Mouse (Mus musculus) heart, adult 18-20 months (tissue): ENCODE results near the gene Prss23. TPM values are rescaled to one million over a fixed set of nuclear protein-coding genes. Genes with fewer than 3 reads are reported as not detected.

Source experiments
- DNase-seq, 2 experiments: peaks; one replicate each; pipeline ENCODE4 v3.0.0; 2021 to 2022; ENCODE audit warnings: mixed read lengths in 1 of 2
- long read RNA-seq, 2 experiments: library from polyadenylated mRNA; stranded (forward); transcript quantifications; one replicate each; pipeline ENCODE4 v2.0.0; 2021
- total RNA-seq, 2 experiments: library from RNA; stranded (reverse); gene quantifications; 2 replicates each; pipeline ENCODE4 v1.2.3; 2021

Prss23 gene
- total RNA-seq, result 10 to 100 TPM; 20.3 to 23.0 TPM
- long read RNA-seq, experiment 1, transcript Prss23-201 (2 exons, 3,228 nt), result major isoform, 11 of 16 reads
- long read RNA-seq, experiment 1, partial matches to known transcripts, result 0 of 16 reads
- long read RNA-seq, experiment 1, other reads (novel, unspliced or antisense), result 1 of 16 reads
- long read RNA-seq, experiment 2, transcript Prss23-201 (2 exons, 3,228 nt), result major isoform, 9 of 12 reads
- long read RNA-seq, experiment 2, partial matches to known transcripts, result 0 of 12 reads
- long read RNA-seq, experiment 2, other reads (novel, unspliced or antisense), result 1 of 12 reads

- no peak for DNase-seq
These were observed at the start of gene Prss23 for GRCm38 (mm10) chr7:89526731-89527429. Prss23 (minus strand) TSS chr7:89527187.

GRCm38 (mm10) chr7:89576127-89576526 is 49.1 kb upstream of the Prss23 start:
- no peak for DNase-seq

GRCm38 (mm10) chr7:89564569-89564968 is 37.6 kb upstream of the Prss23 start:
- no peak for DNase-seq

GRCm38 (mm10) chr7:89563501-89563900 is 36.5 kb upstream of the Prss23 start:
- peak; percentile 77 to 83 for DNase-seq

GRCm38 (mm10) chr7:89562140-89562539 is 35.2 kb upstream of the Prss23 start:
- DNase-seq, result no peak

GRCm38 (mm10) chr7:89560939-89561338 is 34.0 kb upstream of the Prss23 start:
- DNase-seq, result peak in 1 of 2 experiments; percentile 32

- peak in 1 of 2 experiments; percentile 14 for DNase-seq
These were observed 32.6 kb upstream of the Prss23 start for GRCm38 (mm10) chr7:89559633-89560032.

- no peak for DNase-seq
These were observed 32.1 kb upstream of the Prss23 start for GRCm38 (mm10) chr7:89559105-89559504.

- no peak for DNase-seq
These were observed 31.6 kb upstream of the Prss23 start for GRCm38 (mm10) chr7:89558446-89559039.

GRCm38 (mm10) chr7:89557056-89557455 is 30.1 kb upstream of the Prss23 start:
- DNase-seq, result no peak

- no peak for DNase-seq
These were observed 29.7 kb upstream of the Prss23 start for GRCm38 (mm10) chr7:89556652-89557051.

GRCm38 (mm10) chr7:89555170-89555569 is 28.2 kb upstream of the Prss23 start:
- no peak for DNase-seq

- DNase-seq, result no peak
These were observed 27.1 kb upstream of the Prss23 start for GRCm38 (mm10) chr7:89554068-89554467.

GRCm38 (mm10) chr7:89540976-89541375 is 14.0 kb upstream of the Prss23 start:
- peak in 1 of 2 experiments; percentile 24 for DNase-seq

GRCm38 (mm10) chr7:89539391-89539790 is 12.4 kb upstream of the Prss23 start:
- DNase-seq, result no peak

- no peak for DNase-seq
These were observed 456 bp upstream of the Prss23 start for GRCm38 (mm10) chr7:89527430-89527856.

- DNase-seq, result no peak
These were observed 3.2 kb downstream of the Prss23 start for GRCm38 (mm10) chr7:89523816-89524215.

GRCm38 (mm10) chr7:89522170-89522569 is 4.8 kb downstream of the Prss23 start:
- DNase-seq, result no peak

- peak; percentile 73 to 78 for DNase-seq
These were observed 9.3 kb downstream of the Prss23 start for GRCm38 (mm10) chr7:89517460-89518390.

- DNase-seq, result peak in 1 of 2 experiments; percentile 24
These were observed 10.2 kb downstream of the Prss23 start for GRCm38 (mm10) chr7:89516551-89517459.
